Mouse (Mus musculus): ENCODE measurements around the gene Sec22a. TPM values are rescaled to one million over a fixed set of nuclear protein-coding genes. Genes with fewer than 3 reads are reported as not detected.

Sec22a gene
- polyA plus RNA-seq, 1 experiment, result 1.00 TPM

GRCm38 (mm10) chr16:35270353-35270934, 93.3 kb downstream of the Sec22a start:
- TF ChIP-seq CTCF (IDR thresholded peaks at IDR 0.05; ENCODE audit: control insufficient read depth, insufficient read depth, low read length) (peak; percentile 83), POLR2A (IDR thresholded peaks at IDR 0.05; ENCODE audit: borderline replicate concordance, control insufficient read depth, low read depth, low read length) (no peak)
- Histone ChIP-seq H3K4me3 (replicated peaks; ENCODE audit: control insufficient read depth, low read depth, low read length) (no peak overlapping the region), H3K27ac (ENCODE audit: control insufficient read depth, insufficient read depth, low read depth, low read length, poor library complexity) (no peak overlapping the region), H3K4me1 (ENCODE audit: control insufficient read depth, insufficient read depth, low read length) (no peaks in the 10 kb centered on the region)
- WGBS, result 39% methylated on average over 10 of the region's 10 CpGs

Other genes with a start within 250 kb of the Sec22a start
- gene Adcy5, start 209.0 kb downstream of the Sec22a start, polyA plus RNA-seq (2011; ENCODE audit: insufficient read depth, insufficient read length, low replicate concordance, missing spikeins), result 1.0 and 2.0 TPM in 2 replicates
- 6.6 TPM in 1 of 2 replicates, not detected in the other for gene Pdia5, start 127.0 kb upstream of the Sec22a start, polyA plus RNA-seq (2011; ENCODE audit: insufficient read depth, insufficient read length, low replicate concordance, missing spikeins)
- gene Sema5b, start 177.2 kb upstream of the Sec22a start, polyA plus RNA-seq (2011; ENCODE audit: insufficient read depth, insufficient read length, low replicate concordance, missing spikeins), result not detected in 2 replicates

All from bone marrow, adult 2 months (tissue).